In the genomic region with DNA sequence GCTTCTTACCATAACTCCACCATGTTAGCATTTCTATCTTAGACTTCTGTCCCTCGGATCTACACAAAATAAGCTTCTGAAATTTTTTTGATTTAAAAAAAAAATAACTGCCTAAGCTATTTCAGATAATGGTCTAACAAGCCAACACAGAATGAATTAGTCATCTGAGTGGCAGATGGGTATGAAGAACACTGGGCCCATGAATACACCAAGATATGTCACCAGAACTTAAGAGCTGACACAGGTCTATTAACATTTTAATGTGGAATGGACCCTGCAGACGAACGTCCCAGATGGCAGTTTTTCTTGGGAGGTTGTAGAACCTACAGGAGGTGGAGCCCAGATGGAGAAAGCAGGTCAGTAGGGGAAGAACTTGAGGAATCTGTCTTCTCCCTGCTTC, we compare ENCODE assay signal across 28 mouse cellular contexts.
DNase-seq lines count a peak whose midpoint lies in the region; ATAC-seq and TF ChIP-seq lines count a peak whose summit lies in the region.
"Had no signal": no experiment of that assay in that cellular context is flagged by ENCODE, and none has a peak within 500 bp of the region (broad histone marks: within the 10 kb centered on the region; RNA-seq: fewer than 3 reads in every experiment).

No protein-coding gene starts in this region.

- peak overlapping the region; percentile 55 for H3K27ac ChIP-seq in layer of hippocampus, adult 2 months
- no peak overlapping the region for H3K27ac ChIP-seq in midbrain, embryonic 11.5 days (ENCODE audit: low read depth, low read length)
- no peak overlapping the region for H3K27ac ChIP-seq in midbrain, embryonic 16.5 days (ENCODE audit: low read length)
- no peak overlapping the region for H3K27ac ChIP-seq in forebrain, embryonic 10.5 days
- H3K27ac ChIP-seq: embryonic facial prominence, embryonic 13.5 days; embryonic facial prominence, embryonic 15.5 days; forebrain, embryonic 13.5 days; forebrain, embryonic 15.5 days had no signal

- no peaks in the 10 kb centered on the region for H3K27me3 ChIP-seq in midbrain, embryonic 11.5 days (ENCODE audit: control insufficient read depth, insufficient read depth, low read length)
- no peaks in the 10 kb centered on the region for H3K27me3 ChIP-seq in midbrain, embryonic 16.5 days (ENCODE audit: control insufficient read depth, insufficient read depth, low read depth, low read length)
- H3K27me3 ChIP-seq in forebrain, embryonic 10.5 days (ENCODE audit: poor library complexity, severe bottlenecking): no peaks in the 10 kb centered on the region
- H3K27me3 ChIP-seq: CH12.LX; embryonic facial prominence, embryonic 13.5 days; embryonic facial prominence, embryonic 15.5 days; forebrain, embryonic 13.5 days; forebrain, embryonic 15.5 days; Patski had no signal

- ATAC-seq in frontal cortex, adult (ENCODE audit: low TSS enrichment): peak; percentile 31; the same call in 1 of the 2 replicates
- no peak for ATAC-seq in midbrain, embryonic 11.5 days (ENCODE audit: low FRiP score)
- no peak for ATAC-seq in midbrain, embryonic 16.5 days
- ATAC-seq: activated CD4-positive, CD25-positive, alpha-beta regulatory T cell, adult 4 months; CD4-positive, CD25-positive, alpha-beta regulatory T cell, adult 4 months; forebrain, embryonic 13.5 days; forebrain, embryonic 15.5 days; Patski had no signal

- H3K36me3 ChIP-seq in midbrain, embryonic 11.5 days (ENCODE audit: control insufficient read depth, insufficient read depth, low read length): no peaks in the 10 kb centered on the region
- no peaks in the 10 kb centered on the region for H3K36me3 ChIP-seq in midbrain, embryonic 16.5 days (ENCODE audit: control insufficient read depth, insufficient read depth, low read length)
- H3K36me3 ChIP-seq in forebrain, embryonic 10.5 days (replicated peaks): no peaks in the 10 kb centered on the region
- H3K36me3 ChIP-seq: embryonic facial prominence, embryonic 13.5 days; embryonic facial prominence, embryonic 15.5 days; forebrain, embryonic 15.5 days; G1E had no signal

- no peak for DNase-seq in frontal cortex, postnatal 14 days (ENCODE audit: low spot score in 2 of 2)
- DNase-seq in layer of hippocampus, adult 2 months (ENCODE audit: low spot score in 2 of 2): peak in 1 of 2 experiments; percentile 20
- DNase-seq in layer of hippocampus, adult 9-10 months (ENCODE audit: low spot score): no peak
- DNase-seq in midbrain, embryonic 11.5 days (ENCODE audit: low spot score, missing footprints): peak; percentile 68
- DNase-seq in forebrain, embryonic 10.5 days (ENCODE audit: extremely low spot score, low spot score): no peak
- DNase-seq: adrenal gland, adult 8-10 months; adrenal gland, postnatal 14 days; adrenal gland, postnatal 36 days; B cell, adult 2 months; cerebellum, adult 11 months; cerebellum, adult 18-20 months; cerebellum, adult 8-10 months; cerebellum, adult 9-11 months; cerebellum, postnatal 14 days; cerebellum, postnatal 36 days; embryo, embryonic 11 days had no signal

- TF ChIP-seq CTCF in layer of hippocampus, adult 2 months (conservative IDR thresholded peaks at IDR 0.05): no peak

- 83% methylated on average over 3 of the region's 3 CpGs for WGBS in midbrain, embryonic 11.5 days
- 79% methylated on average over 3 of the region's 3 CpGs for WGBS in midbrain, embryonic 16.5 days
- WGBS in forebrain, embryonic 10.5 days: 85% methylated on average over 3 of the region's 3 CpGs

- no peak overlapping the region for H3K4me2 ChIP-seq in midbrain, embryonic 11.5 days
- H3K4me2 ChIP-seq in midbrain, embryonic 16.5 days (ENCODE audit: low read length): no peak overlapping the region
- H3K4me2 ChIP-seq: embryonic facial prominence, embryonic 13.5 days; embryonic facial prominence, embryonic 15.5 days; forebrain, embryonic 13.5 days; forebrain, embryonic 15.5 days had no signal

- H3K4me3 ChIP-seq in layer of hippocampus, adult 2 months: no peak overlapping the region
- no peak overlapping the region for H3K4me3 ChIP-seq in midbrain, embryonic 11.5 days (ENCODE audit: low read depth, low read length)
- H3K4me3 ChIP-seq in midbrain, embryonic 16.5 days (ENCODE audit: low read depth, low read length): no peak overlapping the region
- no peak overlapping the region for H3K4me3 ChIP-seq in forebrain, embryonic 10.5 days
- H3K4me3 ChIP-seq: embryonic facial prominence, embryonic 13.5 days; embryonic facial prominence, embryonic 15.5 days; erythroblast, embryonic 14.5 days; forebrain, embryonic 13.5 days; forebrain, embryonic 15.5 days had no signal

- H3K4me1 ChIP-seq in midbrain, embryonic 11.5 days (ENCODE audit: control insufficient read depth, insufficient read depth, low read length): no peaks in the 10 kb centered on the region
- no peaks in the 10 kb centered on the region for H3K4me1 ChIP-seq in midbrain, embryonic 16.5 days (ENCODE audit: control insufficient read depth, insufficient read depth, low read length)
- H3K4me1 ChIP-seq in forebrain, embryonic 10.5 days: no peaks in the 10 kb centered on the region
- H3K4me1 ChIP-seq: embryonic facial prominence, embryonic 13.5 days; embryonic facial prominence, embryonic 15.5 days; forebrain, embryonic 13.5 days; forebrain, embryonic 15.5 days had no signal

- no peak overlapping the region for H3K9ac ChIP-seq in midbrain, embryonic 11.5 days (ENCODE audit: low read length)
- no peak overlapping the region for H3K9ac ChIP-seq in midbrain, embryonic 16.5 days (ENCODE audit: low read depth, low read length)
- H3K9ac ChIP-seq: embryonic facial prominence, embryonic 13.5 days; embryonic facial prominence, embryonic 15.5 days; forebrain, embryonic 13.5 days; forebrain, embryonic 15.5 days had no signal

- H3K9me3 ChIP-seq in midbrain, embryonic 11.5 days (ENCODE audit: control insufficient read depth, low read length): no peaks in the 10 kb centered on the region
- H3K9me3 ChIP-seq in midbrain, embryonic 16.5 days (replicated peaks; ENCODE audit: control insufficient read depth, low read length, poor library complexity, severe bottlenecking): no peaks in the 10 kb centered on the region
- H3K9me3 ChIP-seq in forebrain, embryonic 10.5 days: no peaks in the 10 kb centered on the region
- H3K9me3 ChIP-seq: embryonic facial prominence, embryonic 13.5 days; embryonic facial prominence, embryonic 15.5 days; forebrain, embryonic 13.5 days; forebrain, embryonic 15.5 days had no signal
